Mouse (Mus musculus) hindbrain, postnatal 0 days (tissue): ENCODE data around the gene Itih1. TPM values are rescaled to one million over a fixed set of nuclear protein-coding genes. Genes with fewer than 3 reads are reported as not detected.

Experiments used
- ATAC-seq: fragments of 200-750 bp; cut with Nextera tagmentation; 2 replicates; pipeline ENCODE4 v1.8.0; 2017; ENCODE audit warnings: mild to moderate bottlenecking, moderate TSS enrichment, moderate library complexity
- DNase-seq: peaks from one replicate; pipeline ENCODE4 v3.0.0-alpha.2; 2015; ENCODE audit warnings: low spot score
- H3K27ac ChIP-seq: fragments of 300-500 bp; sonication (generic); 2 replicates; pipeline ENCODE4 v1.5.1; 2014; ENCODE audit warnings: mild to moderate bottlenecking
- H3K27me3 ChIP-seq: fragments of 300-500 bp; sonication (generic); 2 replicates; pipeline ENCODE4 v1.6.1; 2014; ENCODE audit warnings: low read length, mixed read lengths; ENCODE audit not compliant: insufficient read depth
- H3K36me3 ChIP-seq: fragments of 300-500 bp; sonication (generic); 2 replicates; pipeline ENCODE4 v1.6.1; 2014; ENCODE audit warnings: low read length, mixed read lengths; ENCODE audit not compliant: insufficient read depth
- H3K4me1 ChIP-seq: fragments of 300-500 bp; sonication (generic); 2 replicates; pipeline ENCODE4 v1.6.1; 2014; ENCODE audit warnings: antibody characterized with exemption, low read length, mixed read lengths; ENCODE audit not compliant: insufficient read depth
- H3K4me2 ChIP-seq: fragments of 300-500 bp; sonication (generic); 2 replicates; pipeline ENCODE4 v1.6.1; 2014; ENCODE audit warnings: low read depth, mild to moderate bottlenecking, low read length, moderate library complexity, mixed read lengths
- H3K4me3 ChIP-seq: fragments of 300-500 bp; sonication (generic); 2 replicates; pipeline ENCODE4 v1.5.1; 2014; ENCODE audit warnings: low read length
- H3K9ac ChIP-seq: fragments of 300-500 bp; sonication (generic); replicated peaks from 2 replicates; pipeline ENCODE4 v1.6.1; 2014; ENCODE audit warnings: mild to moderate bottlenecking, low read length, moderate library complexity, mixed read lengths
- H3K9me3 ChIP-seq: fragments of 300-500 bp; sonication (generic); 2 replicates; pipeline ENCODE4 v1.6.1; 2016; ENCODE audit warnings: low read length, mixed read lengths
- CTCF ChIP-seq: IDR thresholded peaks from 2 replicates; pipeline ENCODE4 v1.5.1; 2016; ENCODE audit warnings: antibody characterized with exemption, control low read depth, low read depth
- WGBS: fragments of 180-500 bp; shearing (Covaris S2); extraction: QIAGEN DNeasy Blood & Tissue Kit; methylation state at CpG from one replicate; pipeline ENCODE4 v1.1.7; 2014; 5-methylcytosine and 5-hydroxymethylcytosine counted together
- polyA plus RNA-seq: library from polyadenylated mRNA; unstranded; fragments of >200 nt; fragmentation: Nextera tagmentation; extraction: Ambion mirVana; gene quantifications from 2 replicates; pipeline ENCODE4 v1.2.1, GENCODE M21; 2015
- total RNA-seq: library from RNA; depleted of rRNA; stranded (reverse); fragments of >200 nt; gene quantifications from 2 replicates; pipeline ENCODE4 v1.2.3, GENCODE M21; 2014; rRNA removed

The Itih1 gene
- total RNA-seq, result not detected in 2 replicates
- polyA plus RNA-seq, result not detected in 2 replicates

GRCm38 (mm10) chr14:30943038-30943437 is at the start of gene Itih1:
Gene Itih1 (minus strand): TSS chr14:30943289.
- Histone ChIP-seq H3K27ac (no peak within 1 kb of the TSS), H3K36me3 (no peaks in the 10 kb centered on the region), H3K27me3 (no peaks in the 10 kb centered on the region), H3K9ac (no peak within 1 kb of the TSS), H3K4me3 (no peak within 1 kb of the TSS), H3K9me3 (no peaks in the 10 kb centered on the region), H3K4me1 (no peaks in the 10 kb centered on the region), H3K4me2 (no peak within 1 kb of the TSS)
- no peak for TF ChIP-seq CTCF
- 90% methylated on average over 7 of the region's 7 CpGs for WGBS
- DNase-seq (no peak), ATAC-seq (no peak)

GRCm38 (mm10) chr14:30976222-30976621 is 33.1 kb upstream of the Itih1 start:
- no peak overlapping the region for H3K9ac ChIP-seq
- no peak overlapping the region for H3K4me2 ChIP-seq
- peaks cover 19% of the 10 kb centered on the region; the same call in 1 of the 2 replicates for H3K36me3 ChIP-seq
- DNase-seq (no peak), ATAC-seq (no peak)
- no peak for TF ChIP-seq CTCF
- WGBS, result 79% methylated on average over 3 of the region's 3 CpGs
- H3K4me3 ChIP-seq, result no peak overlapping the region
- H3K27me3 ChIP-seq, result no peaks in the 10 kb centered on the region
- no peaks in the 10 kb centered on the region for H3K4me1 ChIP-seq
- H3K27ac ChIP-seq, result no peak overlapping the region
- H3K9me3 ChIP-seq, result no peaks in the 10 kb centered on the region

GRCm38 (mm10) chr14:30974204-30974603 is 31.1 kb upstream of the Itih1 start:
- DNase-seq, result peak; percentile 50
- H3K27ac ChIP-seq, result peak overlapping the region; percentile 48; the same call in 1 of the 2 replicates

GRCm38 (mm10) chr14:30960366-30960765 is 17.3 kb upstream of the Itih1 start:
- no peak for DNase-seq
- Histone ChIP-seq H3K9me3 (no peaks in the 10 kb centered on the region), H3K36me3 (peaks cover 14% of the 10 kb centered on the region; the same call in 1 of the 2 replicates), H3K27ac (no peak overlapping the region), H3K4me3 (no peak overlapping the region), H3K4me2 (no peak overlapping the region), H3K27me3 (no peaks in the 10 kb centered on the region), H3K9ac (no peak overlapping the region), H3K4me1 (no peaks in the 10 kb centered on the region)
- WGBS, result 89% methylated on average over 1 of the region's 1 CpGs
- no peak for TF ChIP-seq CTCF
- no peak for ATAC-seq

More at GRCm38 (mm10) chr14:30974204-30974603, 31.1 kb upstream of the Itih1 start:
- ATAC-seq, result peak; percentile 68; the same call in 1 of the 2 replicates
- Histone ChIP-seq H3K4me3 (no peak overlapping the region), H3K9ac (no peak overlapping the region), H3K4me1 (no peaks in the 10 kb centered on the region), H3K27me3 (no peaks in the 10 kb centered on the region), H3K9me3 (no peaks in the 10 kb centered on the region), H3K4me2 (no peak overlapping the region), H3K36me3 (peaks cover 26% of the 10 kb centered on the region)
- 30% methylated on average over 6 of the region's 6 CpGs for WGBS
- TF ChIP-seq CTCF, result no peak

GRCm38 (mm10) chr14:30959031-30959430 is 15.9 kb upstream of the Itih1 start:
- TF ChIP-seq CTCF, result no peak
- Histone ChIP-seq H3K4me2 (no peak overlapping the region), H3K9ac (no peak overlapping the region), H3K9me3 (no peaks in the 10 kb centered on the region), H3K27me3 (no peaks in the 10 kb centered on the region), H3K4me1 (no peaks in the 10 kb centered on the region), H3K27ac (no peak overlapping the region), H3K36me3 (peaks cover 14% of the 10 kb centered on the region; the same call in 1 of the 2 replicates), H3K4me3 (no peak overlapping the region)
- WGBS, result 94% methylated on average over 4 of the region's 4 CpGs
- no peak for ATAC-seq
- no peak for DNase-seq

GRCm38 (mm10) chr14:30958517-30958916 is 15.4 kb upstream of the Itih1 start:
- no peak for DNase-seq
- WGBS, result 83% methylated on average over 2 of the region's 2 CpGs
- H3K27me3 ChIP-seq, result no peaks in the 10 kb centered on the region
- no peaks in the 10 kb centered on the region for H3K9me3 ChIP-seq
- no peak overlapping the region for H3K9ac ChIP-seq
- no peaks in the 10 kb centered on the region for H3K4me1 ChIP-seq
- no peak overlapping the region for H3K4me3 ChIP-seq
- TF ChIP-seq CTCF, result no peak
- peaks cover 10% of the 10 kb centered on the region; the same call in 1 of the 2 replicates for H3K36me3 ChIP-seq
- ATAC-seq, result no peak
- no peak overlapping the region for H3K4me2 ChIP-seq
- H3K27ac ChIP-seq, result no peak overlapping the region

GRCm38 (mm10) chr14:30951154-30951825 is 8.2 kb upstream of the Itih1 start, which contains the start of gene Nek4:
Gene Nek4 (plus strand): TSS chr14:30951377.
- under 1% methylated on average over 57 of the region's 57 CpGs for WGBS
- ATAC-seq (peak; percentile 100), DNase-seq (peak; percentile 99)
- Histone ChIP-seq H3K36me3 (no peaks in the 10 kb centered on the region), H3K4me1 (peaks cover 3% of the 10 kb centered on the region; the same call in 1 of the 2 replicates), H3K27me3 (no peaks in the 10 kb centered on the region), H3K4me3 (peak within 1 kb of the TSS; percentile 83), H3K9ac (peak within 1 kb of the TSS; percentile 80), H3K4me2 (peak within 1 kb of the TSS; percentile 80), H3K9me3 (no peaks in the 10 kb centered on the region), H3K27ac (peak within 1 kb of the TSS; percentile 79)
- TF ChIP-seq CTCF, result peak; percentile 58
